Mouse (Mus musculus) layer of hippocampus, adult 8-10 months (tissue): Measurements from ENCODE around the gene Isca1. TPM values are rescaled to one million over a fixed set of nuclear protein-coding genes. Genes with fewer than 3 reads are reported as not detected.

ENCODE experiments used
- total RNA-seq, 4 experiments: library from RNA; stranded (reverse); gene quantifications; 2 replicates each; pipeline ENCODE4 v1.2.4; 2022

Isca1 gene
- total RNA-seq, 4 experiments from 2014 or later, result 127 to 147 (median 136) TPM

Other genes starting within 250 kb of the Isca1 start
- 100 to 1,000 TPM; 331 to 365 (median 343) TPM for gene Agtpbp1, start 184.6 kb downstream of the Isca1 start, total RNA-seq
- 100 to 1,000 TPM in 3 of 4 experiments, 10 to 100 TPM in 1; 99.8 to 121 (median 105) TPM for gene Naa35, start 184.6 kb downstream of the Isca1 start, total RNA-seq
- gene Golm1, start 94.0 kb downstream of the Isca1 start, total RNA-seq, result 10 to 100 TPM; 63.1 to 72.1 (median 63.7) TPM
- gene 4921517D22Rik, start 75.7 kb downstream of the Isca1 start, total RNA-seq, result not detected
- gene Spata31d1a, start 59.5 kb downstream of the Isca1 start, total RNA-seq, result under 1 TPM; 0.18 to 0.47 (median 0.22) TPM
- under 1 TPM in 2 of 4 experiments, not detected in 2; 0.09 to 0.18 TPM for gene Spata31d1b, start 57.5 kb downstream of the Isca1 start, total RNA-seq
- gene Spata31d1d, start 38.1 kb downstream of the Isca1 start, total RNA-seq, result not detected
- under 1 TPM; 0.31 to 0.79 (median 0.36) TPM for gene 1700014D04Rik, start 23.1 kb downstream of the Isca1 start, total RNA-seq
- not detected for gene Gm49354, start 12.4 kb upstream of the Isca1 start, total RNA-seq
- 10 to 100 TPM; 61.3 to 71.4 (median 63.6) TPM for gene Tut7, start 53.3 kb upstream of the Isca1 start, total RNA-seq